Mouse (Mus musculus): Measurements from ENCODE around the gene Cycs.

GRCm38 (mm10) chr6:50545412-50546043, 20.8 kb downstream of the Cycs start:
- peak; percentile 56; the same call in 1 of the 2 replicates for TF ChIP-seq CTCF (IDR thresholded peaks at IDR 0.05; ENCODE audit: borderline replicate concordance, insufficient read depth, low read length)
- no peak for TF ChIP-seq POLR2A (IDR thresholded peaks at IDR 0.05; ENCODE audit: low read depth, low read length)
